Mouse (Mus musculus): ENCODE measurements around the gene Gpr137. TPM values are rescaled to one million over a fixed set of nuclear protein-coding genes. Genes with fewer than 3 reads are reported as not detected.
A peak's percentile ranks its signal among the peaks of the same experiment; 100 is the strongest.

The Gpr137 gene
- total RNA-seq, 4 experiments from 2014 or later = 33.4 to 37.4 (median 35.7) TPM

DNA sequence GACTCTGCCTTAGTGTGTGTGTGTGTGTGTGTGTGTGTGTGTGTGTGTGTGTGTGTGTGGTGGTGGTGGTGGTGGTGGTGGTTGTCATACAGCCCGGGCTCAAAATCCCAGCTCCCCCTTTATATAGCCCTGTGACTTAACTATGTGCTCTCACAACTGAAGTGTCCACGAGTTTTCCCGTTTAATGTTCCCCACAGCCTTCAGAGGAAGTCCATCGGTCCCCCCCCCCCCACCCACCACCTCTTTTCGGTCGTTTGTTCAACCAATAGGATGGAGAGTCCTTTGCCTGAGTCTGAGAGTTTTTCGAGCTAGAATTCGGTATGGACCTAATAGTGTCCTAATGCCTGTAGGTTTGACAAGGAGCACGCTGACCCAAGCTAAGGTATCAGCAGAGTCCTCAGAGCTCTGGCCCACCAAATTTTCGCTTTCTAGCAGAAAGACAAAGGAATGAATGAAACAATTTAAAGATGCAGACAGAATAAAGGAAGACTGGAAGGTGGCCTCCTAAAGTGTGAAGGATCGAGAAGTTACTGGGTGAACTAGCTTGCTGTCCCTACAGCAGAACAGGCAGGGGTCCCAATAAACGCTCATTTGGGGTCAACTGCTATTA lies 31.4 kb upstream of the Gpr137 start:
- DNase-seq (ENCODE audit: low spot score) = no peak

GRCm38 (mm10) chr19:6972247-6972917 lies 30.1 kb upstream of the Gpr137 start:
- DNase-seq (ENCODE audit: low spot score) = no peak

DNA sequence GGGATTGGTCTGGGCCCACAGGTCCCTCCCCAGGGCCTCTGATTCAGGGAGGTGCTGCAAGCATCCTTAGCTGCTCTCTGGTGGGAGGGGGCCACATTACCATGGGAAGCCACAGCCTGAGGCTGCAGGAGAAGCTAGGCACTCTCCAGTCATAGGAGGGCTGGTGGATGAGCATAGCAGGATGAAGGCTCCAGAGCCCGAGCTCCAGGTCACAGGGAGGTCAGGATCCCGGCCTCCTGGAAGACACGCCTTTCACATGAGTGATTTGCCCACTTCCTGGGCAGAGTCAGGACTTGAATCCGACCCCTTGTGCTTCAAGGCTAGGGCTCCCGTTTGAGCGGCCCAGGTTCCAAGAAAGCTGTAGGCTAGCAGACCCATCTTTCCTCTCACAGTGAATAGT lies 29.4 kb upstream of the Gpr137 start:
- no peak for DNase-seq (ENCODE audit: low spot score)

DNA sequence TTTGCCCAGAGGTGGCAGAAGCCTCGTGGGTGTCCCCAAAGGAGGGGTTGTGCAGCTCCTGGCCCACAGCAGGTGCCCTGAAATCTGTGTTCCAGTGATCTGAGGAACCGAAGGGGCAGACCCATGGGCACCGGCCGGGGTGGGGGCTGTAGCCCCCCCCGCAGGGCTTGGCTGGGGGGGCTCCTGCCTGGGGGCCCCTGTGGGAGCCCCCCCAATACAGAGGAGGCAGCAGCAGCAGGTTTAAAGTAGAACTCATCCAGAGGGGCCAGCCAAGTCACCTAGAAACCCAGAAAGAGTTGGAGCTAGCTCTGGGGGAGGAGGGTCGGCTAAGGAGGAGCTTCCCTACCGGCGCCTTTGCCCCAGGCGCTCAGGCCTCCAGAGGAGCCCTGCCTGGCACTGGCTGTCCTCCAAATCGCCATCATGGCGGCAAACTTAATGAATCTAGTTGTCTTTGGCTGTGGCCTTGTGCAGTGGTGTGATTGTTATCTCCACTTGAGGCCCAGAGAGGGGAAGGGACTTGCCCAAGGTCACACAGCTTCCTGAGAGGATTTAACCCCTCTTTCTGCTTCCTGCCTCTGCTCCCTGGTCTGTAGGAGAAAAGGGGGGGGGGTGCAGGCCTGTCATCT lies 28.3 kb upstream of the Gpr137 start:
- DNase-seq (ENCODE audit: low spot score) = no peak

DNA sequence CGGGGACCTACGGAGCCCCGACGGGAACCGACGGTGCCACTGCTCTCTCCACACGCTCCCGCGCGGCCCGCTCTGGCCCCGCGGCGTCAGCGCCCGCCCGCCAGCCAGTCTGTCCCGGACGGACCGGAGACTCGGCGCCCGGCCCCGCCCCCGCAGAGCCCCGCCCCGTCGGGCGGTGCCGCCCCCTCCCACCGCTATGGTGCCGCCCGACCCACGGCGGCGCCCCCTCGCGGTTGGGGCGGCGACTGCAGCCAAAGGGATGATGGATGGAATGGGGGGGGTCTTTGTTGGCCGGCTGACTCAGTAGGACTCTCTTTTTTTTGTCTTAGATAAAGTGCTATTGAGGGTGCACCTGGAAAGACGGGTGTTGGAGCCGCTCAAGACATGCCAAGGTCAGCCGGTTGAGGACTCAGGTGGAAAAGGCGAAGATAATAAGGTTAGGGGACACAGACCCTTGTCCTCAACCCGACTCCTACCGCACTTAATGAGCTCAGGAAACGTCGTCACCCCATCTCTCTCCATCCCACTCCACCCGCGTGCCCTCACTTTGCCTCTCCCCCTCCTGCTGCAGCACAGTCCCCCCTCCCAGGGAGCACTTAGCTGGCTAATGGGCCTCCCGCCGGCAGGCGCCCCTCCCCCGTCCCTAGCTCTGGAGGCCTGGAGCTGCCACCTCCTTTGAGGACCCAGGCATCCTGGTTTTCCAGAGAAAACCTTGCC lies 27.5 kb upstream of the Gpr137 start:
- DNase-seq (ENCODE audit: low spot score) = no peak

- no peak for DNase-seq (ENCODE audit: low spot score)
These were observed 27.0 kb upstream of the Gpr137 start for GRCm38 (mm10) chr19:6969291-6969664.

GRCm38 (mm10) chr19:6968491-6969271 lies 26.4 kb upstream of the Gpr137 start:
- no peak for DNase-seq (ENCODE audit: low spot score)

DNA sequence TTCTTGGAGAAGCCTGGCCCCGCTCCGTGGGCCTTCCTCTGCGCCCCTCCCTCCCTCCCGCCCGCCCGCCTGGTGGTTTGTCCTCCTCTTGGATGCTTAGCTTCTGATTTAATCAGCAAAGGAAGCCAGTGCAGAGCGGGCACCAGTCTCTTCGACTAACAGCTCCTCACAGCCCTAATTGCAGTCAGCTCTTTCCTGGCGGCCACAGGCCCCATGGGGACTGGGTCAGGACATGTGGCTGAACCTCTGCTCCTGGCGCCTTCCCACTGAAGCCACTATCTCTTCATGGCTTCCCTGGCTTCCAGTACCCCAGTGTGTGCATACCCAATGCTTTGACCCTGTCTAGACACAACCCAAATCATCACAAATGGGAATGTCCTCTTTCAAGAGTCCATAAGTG lies 14.2 kb upstream of the Gpr137 start:
- no peak for DNase-seq (ENCODE audit: low spot score)

DNA sequence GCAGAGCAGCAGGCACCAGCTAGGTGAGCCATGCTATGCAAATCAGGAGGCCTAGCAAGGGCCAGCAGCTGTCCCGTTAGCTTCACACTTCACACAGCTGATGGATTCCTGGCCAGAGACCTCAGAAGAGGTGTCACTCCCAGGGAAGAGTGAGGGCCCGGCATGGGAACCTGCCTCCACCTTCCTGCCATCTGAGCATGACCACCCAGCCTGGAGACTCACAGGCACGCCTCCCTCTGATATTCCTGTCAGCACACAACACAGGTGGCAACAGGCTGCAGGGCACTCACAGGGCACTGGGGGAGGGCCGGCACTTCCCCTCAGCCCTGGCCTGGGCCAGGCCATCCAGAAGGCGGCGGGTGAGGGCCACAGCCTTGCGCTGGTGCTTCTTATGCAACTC lies 13.1 kb upstream of the Gpr137 start:
- DNase-seq (ENCODE audit: low spot score) = no peak

GRCm38 (mm10) chr19:6954046-6954445 lies 11.8 kb upstream of the Gpr137 start:
- DNase-seq (ENCODE audit: low spot score) = no peak

DNA sequence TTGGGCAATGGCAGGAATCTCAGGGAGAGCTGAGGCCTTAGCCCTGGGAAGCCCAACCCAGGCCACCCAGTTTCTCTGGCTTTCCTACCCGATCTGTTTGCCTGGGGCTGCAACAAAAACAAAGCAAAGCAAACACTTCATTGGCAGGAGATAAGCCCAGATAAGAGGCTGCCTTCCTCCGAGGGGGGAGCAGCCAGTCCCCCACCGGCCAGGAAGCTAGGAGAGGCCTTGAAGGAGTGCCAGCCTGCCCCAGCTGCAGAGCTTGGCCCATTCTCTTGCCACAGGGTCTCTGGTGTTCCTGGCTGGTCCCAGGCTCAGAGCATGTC lies 10.4 kb upstream of the Gpr137 start:
- DNase-seq (ENCODE audit: low spot score) = peak; percentile 48

GRCm38 (mm10) chr19:6951994-6952711 lies 9.9 kb upstream of the Gpr137 start:
- peak; percentile 85 for DNase-seq (ENCODE audit: low spot score)

GRCm38 (mm10) chr19:6951381-6951968 lies 9.2 kb upstream of the Gpr137 start:
- DNase-seq (ENCODE audit: low spot score) = peak; percentile 99

DNA sequence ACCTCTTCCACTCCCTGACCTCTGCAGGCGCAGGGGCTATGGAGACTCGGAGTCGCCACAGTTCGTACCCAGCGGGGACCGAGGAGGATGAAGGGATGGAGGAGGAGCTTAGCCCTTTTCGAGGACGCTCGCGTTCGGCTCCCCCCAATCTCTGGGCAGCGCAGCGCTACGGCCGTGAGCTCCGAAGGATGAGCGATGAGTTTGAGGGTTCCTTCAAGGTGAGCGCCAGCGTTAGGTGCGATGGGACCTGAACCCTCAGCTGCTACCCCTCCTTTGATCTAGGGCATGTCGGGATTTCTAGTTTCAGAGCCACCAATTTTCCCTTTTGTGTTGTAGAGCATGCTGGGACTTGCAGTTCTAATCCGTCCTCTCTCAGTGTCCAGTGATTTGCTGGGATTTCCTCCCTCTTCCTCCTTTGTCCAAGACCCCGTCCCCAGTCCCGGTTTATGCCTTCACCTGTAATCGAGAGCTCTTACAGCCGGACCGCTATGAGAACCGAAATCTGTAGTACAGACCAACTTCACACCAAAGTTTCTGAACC lies 8.4 kb upstream of the Gpr137 start:
- DNase-seq (ENCODE audit: low spot score) = peak; percentile 63

- DNase-seq (ENCODE audit: low spot score) = no peak
These were observed 7.7 kb upstream of the Gpr137 start for GRCm38 (mm10) chr19:6949951-6950350.

GRCm38 (mm10) chr19:6949532-6949931 lies 7.3 kb upstream of the Gpr137 start:
- DNase-seq (ENCODE audit: low spot score) = no peak

GRCm38 (mm10) chr19:6948186-6948585 lies 5.9 kb upstream of the Gpr137 start:
- DNase-seq (ENCODE audit: low spot score) = no peak

GRCm38 (mm10) chr19:6947742-6948141 lies 5.5 kb upstream of the Gpr137 start:
- DNase-seq (ENCODE audit: low spot score) = no peak

DNA sequence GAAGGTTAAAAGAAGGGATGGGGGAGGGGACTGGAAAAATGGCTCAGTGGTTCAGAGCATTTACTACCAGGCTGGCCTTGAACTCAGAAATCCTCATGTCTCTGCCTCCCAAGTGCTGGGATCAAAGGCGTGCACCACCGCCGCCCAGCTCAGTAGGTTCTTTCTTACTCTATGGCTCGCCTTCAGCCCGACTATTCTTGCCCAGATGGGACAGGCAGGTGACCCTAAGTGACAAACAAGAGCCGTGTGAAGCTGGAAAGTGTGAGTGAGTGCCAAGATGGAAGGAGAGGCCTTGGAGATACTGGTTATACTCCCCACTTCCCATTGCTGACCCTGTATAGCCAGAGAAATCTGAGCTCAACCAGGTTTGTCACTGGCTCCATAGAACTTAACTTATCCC lies 1.4 kb upstream of the Gpr137 start:
- DNase-seq (ENCODE audit: low spot score) = no peak

DNA sequence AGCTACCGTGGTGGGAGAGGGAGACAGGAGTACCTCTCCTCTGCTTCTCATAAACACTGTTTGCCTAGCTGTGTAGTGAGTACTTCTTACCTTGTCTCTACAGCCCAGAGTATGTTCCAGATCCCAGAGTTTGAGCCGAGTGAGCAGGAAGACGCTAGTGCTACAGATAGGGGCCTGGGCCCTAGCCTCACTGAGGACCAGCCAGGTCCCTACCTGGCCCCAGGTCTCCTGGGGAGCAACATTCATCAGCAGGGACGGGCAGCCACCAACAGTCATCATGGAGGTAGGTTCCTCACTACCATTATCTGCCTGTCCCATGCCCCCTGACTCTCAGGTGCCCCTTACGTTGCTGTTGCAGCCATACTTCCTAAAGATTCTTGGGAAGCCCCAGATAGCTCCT lies 484 bp upstream of the Gpr137 start:
- DNase-seq (ENCODE audit: low spot score) = no peak
